In genomic region chr15:102242404-102243228, GRCm38 (mm10) we compare ENCODE assay signal across 7 mouse cellular contexts. TPM values are rescaled to one million over a fixed set of nuclear protein-coding genes. Genes with fewer than 3 reads are reported as not detected.
DNase-seq lines count a peak whose midpoint lies in the region; ATAC-seq and TF ChIP-seq lines count a peak whose summit lies in the region.

No protein-coding gene starts in this region.

- H3K27me3 ChIP-seq in kidney, postnatal 0 days (ENCODE audit: insufficient read depth, low read length), result no peaks in the 10 kb centered on the region
- H3K27me3 ChIP-seq in embryonic facial prominence, embryonic 13.5 days, result no peaks in the 10 kb centered on the region
- peaks cover 33% of the 10 kb centered on the region for H3K27me3 ChIP-seq in liver, postnatal 0 days (ENCODE audit: insufficient read depth, low read length)

- H3K4me1 ChIP-seq in kidney, postnatal 0 days (replicated peaks; ENCODE audit: insufficient read depth, low read length), result peaks cover 29% of the 10 kb centered on the region
- H3K4me1 ChIP-seq in embryonic facial prominence, embryonic 13.5 days, result peaks cover 50% of the 10 kb centered on the region
- peaks cover 27% of the 10 kb centered on the region for H3K4me1 ChIP-seq in liver, postnatal 0 days (ENCODE audit: insufficient read depth)

- no peak for TF ChIP-seq EP300 in liver, postnatal 0 days (IDR thresholded peaks at IDR 0.05; ENCODE audit: low read depth)

- peak overlapping the region; percentile 88 for H3K4me2 ChIP-seq in kidney, postnatal 0 days (ENCODE audit: low read length)
- peak overlapping the region; percentile 94 for H3K4me2 ChIP-seq in embryonic facial prominence, embryonic 13.5 days
- H3K4me2 ChIP-seq in liver, postnatal 0 days (ENCODE audit: low read depth, low read length), result peak overlapping the region; percentile 96

- no peak for DNase-seq in kidney, postnatal 0 days (ENCODE audit: low spot score)
- no peak for DNase-seq in kidney, postnatal 25 days
- DNase-seq in R1 (ENCODE audit: low read depth, low spot score), result peak; percentile 79
- DNase-seq in liver, postnatal 0 days, result no peak
- DNase-seq in right cerebral cortex, postnatal 14 days, result no peak
- DNase-seq in cerebellum, postnatal 4 days (ENCODE audit: low spot score in 2 of 2), result no peak

- no peaks in the 10 kb centered on the region for H3K36me3 ChIP-seq in kidney, postnatal 0 days (ENCODE audit: insufficient read depth, low read length)
- peaks cover 47% of the 10 kb centered on the region for H3K36me3 ChIP-seq in embryonic facial prominence, embryonic 13.5 days
- H3K36me3 ChIP-seq in liver, postnatal 0 days (replicated peaks; ENCODE audit: insufficient read depth, low read length), result no peaks in the 10 kb centered on the region

- H3K27ac ChIP-seq in kidney, postnatal 0 days, result peak overlapping the region; percentile 26; the same call in 1 of the 2 replicates
- peak overlapping the region; percentile 99 for H3K27ac ChIP-seq in embryonic facial prominence, embryonic 13.5 days
- 0 out of 2 replicates have a peak overlapping the region, but pooled peaks have one; percentile 72 for H3K27ac ChIP-seq in liver, postnatal 0 days (ENCODE audit: low read depth)

- WGBS in kidney, postnatal 0 days, result 44% methylated on average over 12 of the region's 12 CpGs
- WGBS in embryonic facial prominence, embryonic 13.5 days, result 37% methylated on average over 12 of the region's 12 CpGs
- 55% methylated on average over 12 of the region's 12 CpGs for WGBS in liver, postnatal 0 days (ENCODE audit: insufficient replicate concordance)

- no peak overlapping the region for H3K9ac ChIP-seq in kidney, postnatal 0 days (ENCODE audit: low read depth, low read length)
- peak overlapping the region; percentile 77 for H3K9ac ChIP-seq in embryonic facial prominence, embryonic 13.5 days
- 0 out of 2 replicates have a peak overlapping the region, but pooled peaks have one; percentile 16 for H3K9ac ChIP-seq in liver, postnatal 0 days (replicated peaks)

- no peak for TF ChIP-seq CTCF in kidney, postnatal 0 days (IDR thresholded peaks at IDR 0.05; ENCODE audit: low read depth)
- TF ChIP-seq CTCF in liver, postnatal 0 days (IDR thresholded peaks at IDR 0.05; ENCODE audit: low read depth), result no peak

- no peak overlapping the region for H3K4me3 ChIP-seq in kidney, postnatal 0 days (replicated peaks; ENCODE audit: low read depth, low read length)
- peak overlapping the region; percentile 58 for H3K4me3 ChIP-seq in embryonic facial prominence, embryonic 13.5 days
- no peak overlapping the region; the same call in 1 of the 2 replicates for H3K4me3 ChIP-seq in liver, postnatal 0 days (ENCODE audit: low read depth, low read length)

- H3K9me3 ChIP-seq in kidney, postnatal 0 days (replicated peaks; ENCODE audit: low read length), result no peaks in the 10 kb centered on the region
- no peaks in the 10 kb centered on the region for H3K9me3 ChIP-seq in embryonic facial prominence, embryonic 13.5 days
- H3K9me3 ChIP-seq in liver, postnatal 0 days (ENCODE audit: low read length), result no peaks in the 10 kb centered on the region

- ATAC-seq in kidney, postnatal 0 days (replicated peaks; ENCODE audit: low FRiP score, low read depth), result no peak
- no peak for ATAC-seq in embryonic facial prominence, embryonic 13.5 days (ENCODE audit: insufficient number of reproducible peaks, insufficient read depth, low FRiP score, low TSS enrichment, low read depth)
- no peak for ATAC-seq in liver, postnatal 0 days

RNA-seq across cellular contexts. Expression of gene Itgb7, which starts 10.9 kb away (rescaled TPM):
- 0.69 and 1.2 TPM in 2 replicates for polyA plus RNA-seq in kidney, postnatal 0 days (2015; fragmentation: Nextera tagmentation; extraction: Ambion mirVana)
- polyA plus RNA-seq in embryonic facial prominence, embryonic 13.5 days (2015; fragmentation: Nextera tagmentation; extraction: Ambion mirVana), result 3.0 and 3.3 TPM in 2 replicates
- polyA plus RNA-seq in liver, postnatal 0 days (2015; fragmentation: Nextera tagmentation; extraction: Ambion mirVana), result 5.8 and 8.6 TPM in 2 replicates

RNA-seq across cellular contexts. Expression of gene Rarg, which starts 14.7 kb away (rescaled TPM):
- polyA plus RNA-seq in kidney, postnatal 0 days (2015; fragmentation: Nextera tagmentation; extraction: Ambion mirVana), result 23.2 and 23.5 TPM in 2 replicates
- polyA plus RNA-seq in embryonic facial prominence, embryonic 13.5 days (2015; fragmentation: Nextera tagmentation; extraction: Ambion mirVana), result 135 and 143 TPM in 2 replicates
- polyA plus RNA-seq in liver, postnatal 0 days (2015; fragmentation: Nextera tagmentation; extraction: Ambion mirVana), result 2.4 and 2.6 TPM in 2 replicates

RNA-seq across cellular contexts. Expression of gene Gm9918, which starts 27.7 kb away (rescaled TPM):
- 0.23 and 0.38 TPM in 2 replicates for polyA plus RNA-seq in kidney, postnatal 0 days (2015; fragmentation: Nextera tagmentation; extraction: Ambion mirVana)
- polyA plus RNA-seq in embryonic facial prominence, embryonic 13.5 days (2015; fragmentation: Nextera tagmentation; extraction: Ambion mirVana), result 1.9 and 2.3 TPM in 2 replicates
- not detected in 2 replicates for polyA plus RNA-seq in liver, postnatal 0 days (2015; fragmentation: Nextera tagmentation; extraction: Ambion mirVana)

RNA-seq across cellular contexts. Expression of gene Mfsd5, which starts 36.6 kb away (rescaled TPM):
- 68.2 and 73.2 TPM in 2 replicates for polyA plus RNA-seq in kidney, postnatal 0 days (2015; fragmentation: Nextera tagmentation; extraction: Ambion mirVana)
- 60.3 and 67.3 TPM in 2 replicates for polyA plus RNA-seq in embryonic facial prominence, embryonic 13.5 days (2015; fragmentation: Nextera tagmentation; extraction: Ambion mirVana)
- polyA plus RNA-seq in liver, postnatal 0 days (2015; fragmentation: Nextera tagmentation; extraction: Ambion mirVana), result 25.4 and 27.4 TPM in 2 replicates

RNA-seq across cellular contexts. Expression of gene Csad, which starts 38.1 kb away (rescaled TPM):
- polyA plus RNA-seq in kidney, postnatal 0 days (2015; fragmentation: Nextera tagmentation; extraction: Ambion mirVana), result 142 TPM in 2 replicates
- polyA plus RNA-seq in embryonic facial prominence, embryonic 13.5 days (2015; fragmentation: Nextera tagmentation; extraction: Ambion mirVana), result 89.6 and 102 TPM in 2 replicates
- polyA plus RNA-seq in liver, postnatal 0 days (2015; fragmentation: Nextera tagmentation; extraction: Ambion mirVana), result 224 and 243 TPM in 2 replicates

Comparison
In these comparisons a context has a peak if more than half of its experiments do, and no peak if none do; other contexts are left out.
1. H3K27ac ChIP-seq: peak in every context shown above with its lines; median percentile 99 in embryonic facial prominence, embryonic 13.5 days; 72 in liver, postnatal 0 days; 26 in kidney, postnatal 0 days.